Mouse (Mus musculus) myocyte (in vitro differentiated cells): ENCODE data around the gene March1.

ENCODE experiments used
- CEBPB ChIP-seq: IDR thresholded peaks from 2 replicates; pipeline ENCODE4 v1.6.1; 2011; ENCODE audit warnings: mild to moderate bottlenecking, moderate library complexity; ENCODE audit not compliant: poor library complexity, insufficient read depth, severe bottlenecking
- POLR2A ChIP-seq: IDR thresholded peaks from one replicate; pipeline ENCODE4 v1.6.1; 2011; ENCODE audit warnings: low read depth, mild to moderate bottlenecking, control low read depth, moderate library complexity; ENCODE audit not compliant: insufficient read length
- POLR2AphosphoS2 ChIP-seq: IDR thresholded peaks from one replicate; pipeline ENCODE4 v1.6.1; 2011; ENCODE audit warnings: low read depth, control low read depth; ENCODE audit not compliant: insufficient read length

DNA sequence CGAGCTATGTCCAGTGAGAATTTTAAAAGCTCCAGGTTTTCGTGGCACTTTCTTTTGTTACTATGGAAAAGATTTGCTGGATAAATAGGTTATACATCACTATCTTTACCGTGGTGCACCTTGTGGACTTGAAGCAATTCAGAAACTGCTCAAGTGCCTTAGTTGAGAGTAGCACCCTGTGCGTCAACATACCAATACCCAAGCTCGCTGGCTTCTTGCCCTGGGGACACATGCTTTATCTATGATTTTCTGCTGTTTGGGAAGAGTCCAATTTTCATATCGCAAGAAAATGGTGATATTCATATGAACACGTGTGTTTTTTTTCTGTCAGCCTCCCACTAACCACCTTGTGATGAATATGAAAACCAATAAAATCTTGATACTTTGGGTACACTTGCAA is 1.3 kb downstream of the March1 start:
- TF ChIP-seq CEBPB (no peak), POLR2A (no peak), POLR2AphosphoS2 (no peak)
